Mouse (Mus musculus) right cerebral cortex, postnatal 14 days (tissue): ENCODE measurements around the gene Dqx1.

Experiments used
- DNase-seq: peaks from one replicate; pipeline ENCODE4 v3.0.0; 2022

Gene Dqx1

GRCm38 (mm10) chr6:83057790-83058189, at the start of gene Dqx1:
Gene Dqx1, plus strand, starts transcription at chr6:83057844.
- DNase-seq = no peak

GRCm38 (mm10) chr6:83008659-83009058, 49.0 kb upstream of the Dqx1 start:
- no peak for DNase-seq

GRCm38 (mm10) chr6:83010010-83010409, 47.6 kb upstream of the Dqx1 start:
- DNase-seq = no peak

- no peak for DNase-seq
Observed at GRCm38 (mm10) chr6:83011255-83011654, 46.4 kb upstream of the Dqx1 start.

GRCm38 (mm10) chr6:83011756-83012155, 45.9 kb upstream of the Dqx1 start:
- no peak for DNase-seq

- no peak for DNase-seq
Observed at GRCm38 (mm10) chr6:83013444-83013843, 44.2 kb upstream of the Dqx1 start.

- DNase-seq = no peak
Observed at GRCm38 (mm10) chr6:83014482-83015466, 42.9 kb upstream of the Dqx1 start.

GRCm38 (mm10) chr6:83015749-83016148, 41.9 kb upstream of the Dqx1 start:
- no peak for DNase-seq

- no peak for DNase-seq
Observed at GRCm38 (mm10) chr6:83017190-83017589, 40.5 kb upstream of the Dqx1 start.

GRCm38 (mm10) chr6:83019044-83019443, 38.6 kb upstream of the Dqx1 start:
- no peak for DNase-seq

- DNase-seq = no peak
Observed at GRCm38 (mm10) chr6:83020121-83020520, 37.5 kb upstream of the Dqx1 start.

GRCm38 (mm10) chr6:83020836-83021593, 36.6 kb upstream of the Dqx1 start:
- DNase-seq = no peak

- DNase-seq = no peak
Observed at GRCm38 (mm10) chr6:83023008-83023407, 34.6 kb upstream of the Dqx1 start.

- no peak for DNase-seq
Observed at GRCm38 (mm10) chr6:83023786-83024185, 33.9 kb upstream of the Dqx1 start.

GRCm38 (mm10) chr6:83024421-83024820, 33.2 kb upstream of the Dqx1 start:
- no peak for DNase-seq

GRCm38 (mm10) chr6:83025221-83025620, 32.4 kb upstream of the Dqx1 start:
- DNase-seq = no peak

GRCm38 (mm10) chr6:83027293-83027692, 30.4 kb upstream of the Dqx1 start:
- no peak for DNase-seq

- DNase-seq = no peak
Observed at GRCm38 (mm10) chr6:83027706-83028105, 29.9 kb upstream of the Dqx1 start.

- no peak for DNase-seq
Observed at GRCm38 (mm10) chr6:83029777-83030176, 27.9 kb upstream of the Dqx1 start.

- DNase-seq = no peak
Observed at GRCm38 (mm10) chr6:83031111-83031510, 26.5 kb upstream of the Dqx1 start.

- no peak for DNase-seq
Observed at GRCm38 (mm10) chr6:83031921-83032590, 25.6 kb upstream of the Dqx1 start.

- no peak for DNase-seq
Observed at GRCm38 (mm10) chr6:83032769-83033191, 24.9 kb upstream of the Dqx1 start.
